In the genomic region with DNA sequence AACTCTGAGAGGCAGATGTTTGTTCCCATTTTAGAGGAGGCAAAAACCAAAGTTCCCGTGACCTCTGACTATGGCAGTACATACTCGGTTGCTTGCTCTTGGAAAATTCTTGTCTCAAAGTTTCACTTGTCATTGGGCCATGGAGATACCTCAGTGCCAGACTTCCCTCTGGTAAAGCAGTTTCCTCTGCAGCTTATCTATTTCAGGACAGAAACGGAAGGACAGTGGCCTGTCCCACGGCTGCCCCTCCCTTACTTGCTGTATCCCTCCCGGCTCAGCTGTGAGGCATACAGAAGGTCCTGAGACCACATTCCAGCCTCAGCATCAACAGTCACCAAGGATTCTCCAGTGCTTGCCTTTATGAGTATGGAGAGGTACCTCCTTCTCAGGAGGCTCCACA, we compare ENCODE assay signal across 11 mouse cellular contexts.
DNase-seq lines count a peak whose midpoint lies in the region; ATAC-seq and TF ChIP-seq lines count a peak whose summit lies in the region.
"Had no signal": no experiment of that assay in that cellular context is flagged by ENCODE, and none has a peak within 500 bp of the region (broad histone marks: within the 10 kb centered on the region; RNA-seq: fewer than 3 reads in every experiment).

No protein-coding gene starts in this region.

- DNase-seq in kidney, adult 18-20 months = peak; percentile 11
- peak; percentile 23 to 41 for DNase-seq in heart, postnatal 36 days
- no peak for DNase-seq in embryo, embryonic 11 days
- no peak for DNase-seq in left cerebral cortex, postnatal 36 days (ENCODE audit: low spot score in 2 of 2)
- DNase-seq in spleen, postnatal 4 days (ENCODE audit: low spot score in 2 of 2) = no peak
- DNase-seq: cerebellum, adult 9-10 months had no signal

- no peaks in the 10 kb centered on the region for H3K36me3 ChIP-seq in kidney, embryonic 16.5 days (ENCODE audit: insufficient read depth, low read length)
- no peaks in the 10 kb centered on the region for H3K36me3 ChIP-seq in liver, embryonic 15.5 days (replicated peaks)
- H3K36me3 ChIP-seq: hindbrain, embryonic 13.5 days had no signal

- intact Hi-C loops in heart, postnatal 36 days (cut with DNase I) = no loop called here
- intact Hi-C loops in left cerebral cortex, postnatal 36 days (cut with DNase I) = no loop called here

- no peak for TF ChIP-seq POLR2A in cortical plate, adult 2 months (IDR thresholded peaks at IDR 0.05; ENCODE audit: extremely low read depth, insufficient read depth, low read length)

- no peak overlapping the region for H3K4me2 ChIP-seq in kidney, embryonic 16.5 days (replicated peaks; ENCODE audit: low read depth, low read length)
- H3K4me2 ChIP-seq in liver, embryonic 15.5 days = no peak overlapping the region
- H3K4me2 ChIP-seq: hindbrain, embryonic 13.5 days had no signal

- no peak overlapping the region for H3K9ac ChIP-seq in kidney, embryonic 16.5 days (replicated peaks; ENCODE audit: low read length)
- H3K9ac ChIP-seq in liver, embryonic 15.5 days = no peak overlapping the region
- H3K9ac ChIP-seq: hindbrain, embryonic 13.5 days had no signal

- WGBS in kidney, embryonic 16.5 days = 80% methylated on average over 5 of the region's 5 CpGs
- 14% methylated on average over 5 of the region's 5 CpGs for WGBS in liver, embryonic 15.5 days (ENCODE audit: insufficient replicate concordance)

- no peak for TF ChIP-seq CTCF in cortical plate, adult 2 months (IDR thresholded peaks at IDR 0.05; ENCODE audit: extremely low read depth, insufficient read depth, low read length)

- H3K4me1 ChIP-seq in kidney, embryonic 16.5 days (ENCODE audit: insufficient read depth, low read length) = peaks cover 12% of the 10 kb centered on the region; the same call in 1 of the 2 replicates
- no peaks in the 10 kb centered on the region; the same call in 1 of the 2 replicates for H3K4me1 ChIP-seq in cortical plate, adult 2 months (ENCODE audit: control insufficient read depth, insufficient read depth, low read length)
- no peaks in the 10 kb centered on the region; the same call in 1 of the 2 replicates for H3K4me1 ChIP-seq in liver, embryonic 15.5 days (replicated peaks)

- ATAC-seq in kidney, embryonic 16.5 days (ENCODE audit: low FRiP score, low TSS enrichment) = no peak
- ATAC-seq in liver, embryonic 15.5 days (ENCODE audit: insufficient read depth) = peak; percentile 40

- H3K4me3 ChIP-seq in kidney, embryonic 16.5 days (ENCODE audit: low read length) = no peak overlapping the region
- H3K4me3 ChIP-seq in cortical plate, adult 2 months (ENCODE audit: insufficient read depth, low read length) = no peak overlapping the region
- no peak overlapping the region for H3K4me3 ChIP-seq in liver, embryonic 15.5 days (replicated peaks)
- H3K4me3 ChIP-seq: hindbrain, embryonic 13.5 days had no signal

- H3K27ac ChIP-seq in kidney, embryonic 16.5 days (ENCODE audit: low read length) = no peak overlapping the region
- peak overlapping the region; percentile 51; the same call in 1 of the 2 replicates for H3K27ac ChIP-seq in cortical plate, adult 2 months (ENCODE audit: insufficient read depth, low read length)
- no peak overlapping the region for H3K27ac ChIP-seq in liver, embryonic 15.5 days (replicated peaks)
- H3K27ac ChIP-seq: hindbrain, embryonic 13.5 days; stomach, postnatal 0 days had no signal

- H3K27me3 ChIP-seq in kidney, embryonic 16.5 days (ENCODE audit: insufficient read depth, low read length) = no peaks in the 10 kb centered on the region
- no peaks in the 10 kb centered on the region for H3K27me3 ChIP-seq in liver, embryonic 15.5 days
- H3K27me3 ChIP-seq: hindbrain, embryonic 13.5 days had no signal

- no peaks in the 10 kb centered on the region for H3K9me3 ChIP-seq in kidney, embryonic 16.5 days (ENCODE audit: low read length)
- no peaks in the 10 kb centered on the region for H3K9me3 ChIP-seq in liver, embryonic 15.5 days (replicated peaks)
- H3K9me3 ChIP-seq: hindbrain, embryonic 13.5 days had no signal

Comparison
In these comparisons a context has a peak if more than half of its experiments do, and no peak if none do; other contexts are left out.
1. DNase-seq: peak in kidney, adult 18-20 months (single experiment) and heart, postnatal 36 days (2 of 2); none in embryo, embryonic 11 days (single experiment), left cerebral cortex, postnatal 36 days (0 of 2) and spleen, postnatal 4 days (0 of 2).